Mouse (Mus musculus): ENCODE data around the gene Psmd5.

GRCm38 (mm10) chr2:34920144-34920543 lies 45.4 kb upstream of the Psmd5 start:
- TF ChIP-seq CTCF (IDR thresholded peaks at IDR 0.05; ENCODE audit: low read depth) = no peak
- TF ChIP-seq EP300 (optimal IDR thresholded peaks at IDR 0.05) = no peak

Measured in stomach, postnatal 0 days (tissue).